Mouse (Mus musculus): ENCODE data around the gene 4931414P19Rik. TPM values are rescaled to one million over a fixed set of nuclear protein-coding genes. Genes with fewer than 3 reads are reported as not detected.
A peak's percentile ranks its signal among the peaks of the same experiment; 100 is the strongest.

Gene 4931414P19Rik
- polyA plus RNA-seq, 1 experiment, result 6.0 TPM

DNA sequence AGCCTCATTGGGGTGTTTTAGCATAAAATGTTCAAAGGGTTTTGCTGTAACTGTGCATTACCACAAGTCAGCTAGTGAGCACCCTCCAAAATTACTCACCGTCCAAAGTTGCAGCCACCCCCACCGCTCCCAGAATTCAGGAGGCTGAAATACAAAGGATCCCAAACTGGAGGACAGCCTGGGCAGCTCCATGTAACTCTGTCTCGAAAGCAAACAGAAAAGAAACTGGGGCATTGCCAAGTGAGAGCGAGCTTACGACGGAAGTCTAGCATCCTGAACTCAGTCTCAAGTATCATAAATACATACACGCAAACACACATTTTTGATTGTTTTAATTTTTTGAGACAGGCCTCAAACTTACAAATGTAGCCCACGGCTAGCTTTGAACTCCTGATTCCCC, 48.5 kb downstream of the 4931414P19Rik start:
- TF ChIP-seq MYOD1 (IDR thresholded peaks at IDR 0.05; ENCODE audit: control insufficient read depth, insufficient read length, low read depth) (no peak), USF1 (IDR thresholded peaks at IDR 0.05; ENCODE audit: low read depth) (no peak), CEBPB (IDR thresholded peaks at IDR 0.05; ENCODE audit: low read depth) (no peak), MAX (IDR thresholded peaks at IDR 0.05) (no peak), FOSL1 (IDR thresholded peaks at IDR 0.05; ENCODE audit: insufficient read depth, low read length, poor library complexity, severe bottlenecking) (no peak), CTCF (IDR thresholded peaks at IDR 0.05; ENCODE audit: control insufficient read depth, insufficient read depth, insufficient read length) (no peak), MYOG (IDR thresholded peaks at IDR 0.05; ENCODE audit: control insufficient read depth, extremely low read depth, insufficient read length) (no peak)
- no peak overlapping the region for H3ac ChIP-seq (ENCODE audit: control insufficient read depth, insufficient read length, low read depth)

DNA sequence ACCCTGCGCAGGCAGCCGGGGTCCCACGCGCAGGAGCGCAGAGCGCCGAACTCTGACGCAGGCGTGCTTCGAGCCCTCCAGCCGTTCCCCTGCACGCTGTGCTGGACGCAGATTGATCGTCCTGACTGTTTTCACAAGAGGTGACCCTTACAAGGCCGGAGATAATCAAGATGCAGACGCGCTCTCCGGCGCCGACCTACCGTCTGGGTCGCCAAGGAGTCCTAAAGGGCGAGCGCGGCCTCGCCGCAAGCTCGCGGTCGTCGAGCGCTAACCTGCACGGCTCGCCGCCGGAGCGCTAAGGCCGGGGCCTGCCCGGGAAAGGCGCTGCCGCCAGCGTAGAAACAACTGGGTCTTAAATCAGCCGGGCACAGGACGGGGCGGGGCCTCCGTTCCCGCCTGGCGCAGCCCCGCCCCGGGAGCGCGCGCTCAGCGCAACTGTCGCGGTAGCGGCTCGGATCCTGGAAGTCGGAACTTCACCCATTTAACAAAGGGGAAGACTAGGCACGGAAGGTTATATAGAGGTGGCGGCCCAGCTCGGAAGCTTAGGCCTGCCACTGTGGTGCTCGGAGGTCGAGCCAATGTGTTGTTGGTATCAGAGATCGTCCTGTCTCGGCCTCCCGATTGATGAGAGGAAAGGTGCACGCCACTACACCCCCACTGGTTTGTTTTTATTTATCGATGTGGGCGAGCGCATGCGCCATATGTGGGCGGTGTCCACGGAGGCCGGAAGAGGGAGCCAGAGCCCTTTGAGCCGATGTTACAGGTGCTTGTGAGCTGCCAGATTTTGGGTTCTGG, 51.6 kb downstream of the 4931414P19Rik start, which contains the start of gene Haus4:
TSS of gene Haus4 (minus strand) at position 642 of the 795 bp plus-strand sequence.
- H3K27me3 ChIP-seq (ENCODE audit: control insufficient read depth, insufficient read depth, insufficient read length), result no peaks in the 10 kb centered on the region

More for the DNA sequence above, 48.5 kb downstream of the 4931414P19Rik start:
- Histone ChIP-seq H3K27me3 (ENCODE audit: control insufficient read depth, insufficient read depth, insufficient read length) (no peaks in the 10 kb centered on the region), H3K79me3 (ENCODE audit: low read depth) (peaks cover 3% of the 10 kb centered on the region), H3K36me3 (ENCODE audit: control insufficient read depth, insufficient read depth) (no peaks in the 10 kb centered on the region), H3K4me3 (ENCODE audit: insufficient read depth, poor library complexity, severe bottlenecking) (no peak overlapping the region), H3K79me2 (ENCODE audit: control insufficient read depth, insufficient read depth) (peaks cover 15% of the 10 kb centered on the region)

DNA sequence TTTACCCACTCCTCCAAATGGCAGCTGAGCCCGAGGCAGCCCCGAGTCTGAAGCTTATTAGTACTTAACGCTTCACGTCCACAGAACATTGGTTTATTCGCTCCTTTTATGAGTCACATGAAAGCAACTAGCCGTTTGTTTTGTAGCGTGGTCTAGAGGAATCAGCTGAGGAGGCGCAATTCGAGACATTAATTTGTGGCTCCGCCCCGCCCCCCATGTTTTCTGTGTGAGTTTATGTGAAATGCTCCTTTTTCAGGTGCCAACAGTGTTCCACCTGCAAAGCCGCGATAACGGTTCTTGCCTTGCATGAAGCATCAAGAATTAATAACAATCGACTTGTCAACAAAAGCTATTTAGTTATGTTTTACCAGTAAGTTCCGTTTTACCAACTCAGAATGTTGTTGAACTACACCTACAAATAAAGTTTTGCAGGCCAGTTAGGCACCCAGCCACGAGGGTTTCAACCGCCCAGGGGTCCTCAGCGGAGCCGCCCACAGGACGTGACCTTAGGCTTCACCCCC, 52.3 kb downstream of the 4931414P19Rik start:
- H3K79me3 ChIP-seq (ENCODE audit: low read depth), result peaks cover 3% of the 10 kb centered on the region
- H3K4me3 ChIP-seq (ENCODE audit: insufficient read depth, poor library complexity, severe bottlenecking), result peak overlapping the region; percentile 59
- H3ac ChIP-seq (ENCODE audit: control insufficient read depth, insufficient read length, low read depth), result peak overlapping the region; percentile 72
- peaks cover 20% of the 10 kb centered on the region for H3K79me2 ChIP-seq (ENCODE audit: control insufficient read depth, insufficient read depth)
- TF ChIP-seq FOSL1 (IDR thresholded peaks at IDR 0.05; ENCODE audit: insufficient read depth, low read length, poor library complexity, severe bottlenecking), result no peak
- no peak for TF ChIP-seq CEBPB (IDR thresholded peaks at IDR 0.05; ENCODE audit: low read depth)
- TF ChIP-seq MYOG (IDR thresholded peaks at IDR 0.05; ENCODE audit: control insufficient read depth, extremely low read depth, insufficient read length), result no peak
- no peak for TF ChIP-seq MAX (IDR thresholded peaks at IDR 0.05)
- no peak for TF ChIP-seq CTCF (IDR thresholded peaks at IDR 0.05; ENCODE audit: control insufficient read depth, insufficient read depth, insufficient read length)
- no peak for TF ChIP-seq USF1 (IDR thresholded peaks at IDR 0.05; ENCODE audit: low read depth)
- no peak for TF ChIP-seq MYOD1 (IDR thresholded peaks at IDR 0.05; ENCODE audit: control insufficient read depth, insufficient read length, low read depth)
- no peaks in the 10 kb centered on the region for H3K27me3 ChIP-seq (ENCODE audit: control insufficient read depth, insufficient read depth, insufficient read length)
- H3K36me3 ChIP-seq (ENCODE audit: control insufficient read depth, insufficient read depth), result peaks cover 16% of the 10 kb centered on the region

More for the DNA sequence above, 51.6 kb downstream of the 4931414P19Rik start, which contains the start of gene Haus4:
- Histone ChIP-seq H3K79me3 (ENCODE audit: low read depth) (peaks cover 3% of the 10 kb centered on the region), H3K79me2 (ENCODE audit: control insufficient read depth, insufficient read depth) (peaks cover 20% of the 10 kb centered on the region), H3K36me3 (ENCODE audit: control insufficient read depth, insufficient read depth) (peaks cover 10% of the 10 kb centered on the region), H3ac (ENCODE audit: control insufficient read depth, insufficient read length, low read depth) (peak within 1 kb of the TSS; percentile 72), H3K4me3 (ENCODE audit: insufficient read depth, poor library complexity, severe bottlenecking) (peak within 1 kb of the TSS; percentile 59)
- TF ChIP-seq MYOG (IDR thresholded peaks at IDR 0.05; ENCODE audit: control insufficient read depth, extremely low read depth, insufficient read length) (no peak), CTCF (IDR thresholded peaks at IDR 0.05; ENCODE audit: control insufficient read depth, insufficient read depth, insufficient read length) (peak; percentile 33), MAX (IDR thresholded peaks at IDR 0.05) (peak; percentile 50)

DNA sequence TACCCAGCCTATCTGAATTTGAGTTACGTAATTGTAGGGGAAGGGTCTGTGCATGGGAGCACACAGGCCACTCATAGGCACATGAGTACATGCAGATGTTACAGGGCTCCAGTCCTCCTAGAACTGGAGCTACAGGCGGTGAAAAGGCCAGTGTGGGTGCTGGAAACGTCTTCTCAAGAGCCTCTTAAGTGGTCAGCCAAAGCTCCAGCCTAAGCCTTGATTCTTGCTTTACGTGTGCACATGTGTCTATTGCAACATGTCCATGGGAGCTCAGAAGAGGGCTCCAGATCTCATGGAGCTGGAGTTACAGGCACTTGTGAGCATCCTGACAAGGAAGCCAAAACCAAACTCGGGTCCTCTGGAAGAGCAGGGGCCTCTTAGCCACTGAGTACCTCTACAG, 61.1 kb downstream of the 4931414P19Rik start:
- peaks cover 21% of the 10 kb centered on the region for H3K36me3 ChIP-seq (ENCODE audit: control insufficient read depth, insufficient read depth)

DNA sequence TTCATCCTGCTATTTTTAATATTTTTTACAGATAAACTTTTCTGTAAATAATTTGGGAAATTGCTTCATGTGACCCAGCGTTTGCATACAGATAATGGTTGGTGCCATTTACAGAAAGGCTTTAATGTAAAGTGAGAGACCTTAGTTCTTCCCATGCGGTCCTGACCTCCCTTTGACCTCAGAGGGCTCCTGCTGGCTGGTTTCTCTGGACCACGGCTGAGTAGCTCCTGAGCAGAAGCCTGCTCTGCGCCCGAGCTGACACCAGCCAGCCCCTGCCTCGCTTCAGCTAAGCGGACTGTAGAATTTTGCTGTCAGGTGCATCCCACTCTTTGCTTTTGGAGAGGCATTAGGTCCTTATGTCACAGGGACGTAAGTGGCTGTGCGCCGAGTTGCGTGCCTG, 65.0 kb downstream of the 4931414P19Rik start:
- H3K4me3 ChIP-seq (ENCODE audit: insufficient read depth, poor library complexity, severe bottlenecking), result no peak overlapping the region
- H3K36me3 ChIP-seq (ENCODE audit: control insufficient read depth, insufficient read depth), result no peaks in the 10 kb centered on the region
- no peaks in the 10 kb centered on the region for H3K79me3 ChIP-seq (ENCODE audit: low read depth)
- TF ChIP-seq MYOD1 (IDR thresholded peaks at IDR 0.05; ENCODE audit: control insufficient read depth, insufficient read length, low read depth) (no peak), MYOG (IDR thresholded peaks at IDR 0.05; ENCODE audit: control insufficient read depth, extremely low read depth, insufficient read length) (no peak), FOSL1 (IDR thresholded peaks at IDR 0.05; ENCODE audit: insufficient read depth, low read length, poor library complexity, severe bottlenecking) (no peak), CTCF (IDR thresholded peaks at IDR 0.05; ENCODE audit: control insufficient read depth, insufficient read depth, insufficient read length) (no peak), MAX (IDR thresholded peaks at IDR 0.05) (no peak), USF1 (IDR thresholded peaks at IDR 0.05; ENCODE audit: low read depth) (no peak), CEBPB (IDR thresholded peaks at IDR 0.05; ENCODE audit: low read depth) (no peak)
- no peaks in the 10 kb centered on the region for H3K27me3 ChIP-seq (ENCODE audit: control insufficient read depth, insufficient read depth, insufficient read length)
- no peaks in the 10 kb centered on the region for H3K79me2 ChIP-seq (ENCODE audit: control insufficient read depth, insufficient read depth)
- H3ac ChIP-seq (ENCODE audit: control insufficient read depth, insufficient read length, low read depth), result no peak overlapping the region

More for the DNA sequence above, 61.1 kb downstream of the 4931414P19Rik start:
- Histone ChIP-seq H3K27me3 (ENCODE audit: control insufficient read depth, insufficient read depth, insufficient read length) (no peaks in the 10 kb centered on the region), H3K79me3 (ENCODE audit: low read depth) (no peaks in the 10 kb centered on the region), H3K79me2 (ENCODE audit: control insufficient read depth, insufficient read depth) (no peaks in the 10 kb centered on the region), H3K4me3 (ENCODE audit: insufficient read depth, poor library complexity, severe bottlenecking) (no peak overlapping the region), H3ac (ENCODE audit: control insufficient read depth, insufficient read length, low read depth) (no peak overlapping the region)
- TF ChIP-seq CEBPB (IDR thresholded peaks at IDR 0.05; ENCODE audit: low read depth) (no peak), FOSL1 (IDR thresholded peaks at IDR 0.05; ENCODE audit: insufficient read depth, low read length, poor library complexity, severe bottlenecking) (no peak), MYOD1 (IDR thresholded peaks at IDR 0.05; ENCODE audit: control insufficient read depth, insufficient read length, low read depth) (no peak), MAX (IDR thresholded peaks at IDR 0.05) (no peak)
